Mouse (Mus musculus) CH12.LX (cell line): ENCODE data around the gene Por.

ENCODE experiments used
- CTCF ChIP-seq, 2 experiments: IDR thresholded peaks in 1 of 2; conservative IDR thresholded peaks in 1 of 2; 2 replicates each; pipeline ENCODE4 v1.5.1; 2011 to 2012; ENCODE audit warnings: low read depth in 2 of 2, low read length in 2 of 2, improper control_type of control experiment in 1 of 2, inconsistent platforms in 1 of 2, mild to moderate bottlenecking in 1 of 2, moderate library complexity in 1 of 2
- HCFC1 ChIP-seq: IDR thresholded peaks from 2 replicates; pipeline ENCODE4 v1.6.1; 2012; ENCODE audit warnings: low read depth, mild to moderate bottlenecking, inconsistent platforms, low read length, improper control_type of control experiment
- MYC ChIP-seq: IDR thresholded peaks from 2 replicates; pipeline ENCODE4 v1.6.1; 2011; ENCODE audit warnings: low read depth, mild to moderate bottlenecking, improper control_type of control experiment, low read length
- NELFE ChIP-seq: IDR thresholded peaks from 2 replicates; pipeline ENCODE4 v1.6.1; 2011; ENCODE audit warnings: low read depth, low read length, improper control_type of control experiment
- POLR2A ChIP-seq: IDR thresholded peaks from 2 replicates; pipeline ENCODE4 v1.6.1; 2011; ENCODE audit warnings: low read depth, mild to moderate bottlenecking, improper control_type of control experiment, low read length
- SMC3 ChIP-seq: IDR thresholded peaks from 2 replicates; pipeline ENCODE4 v1.6.1; 2011; ENCODE audit warnings: low read depth, low read length, improper control_type of control experiment
- TCF12 ChIP-seq: IDR thresholded peaks from 2 replicates; pipeline ENCODE4 v1.6.1; 2014; ENCODE audit warnings: low read depth, mild to moderate bottlenecking, inconsistent platforms, low read length, improper control_type of control experiment
- ZC3H11A ChIP-seq: IDR thresholded peaks from 2 replicates; pipeline ENCODE4 v1.6.1; 2012; ENCODE audit warnings: low read depth, mild to moderate bottlenecking, inconsistent platforms, low read length, improper control_type of control experiment

DNA sequence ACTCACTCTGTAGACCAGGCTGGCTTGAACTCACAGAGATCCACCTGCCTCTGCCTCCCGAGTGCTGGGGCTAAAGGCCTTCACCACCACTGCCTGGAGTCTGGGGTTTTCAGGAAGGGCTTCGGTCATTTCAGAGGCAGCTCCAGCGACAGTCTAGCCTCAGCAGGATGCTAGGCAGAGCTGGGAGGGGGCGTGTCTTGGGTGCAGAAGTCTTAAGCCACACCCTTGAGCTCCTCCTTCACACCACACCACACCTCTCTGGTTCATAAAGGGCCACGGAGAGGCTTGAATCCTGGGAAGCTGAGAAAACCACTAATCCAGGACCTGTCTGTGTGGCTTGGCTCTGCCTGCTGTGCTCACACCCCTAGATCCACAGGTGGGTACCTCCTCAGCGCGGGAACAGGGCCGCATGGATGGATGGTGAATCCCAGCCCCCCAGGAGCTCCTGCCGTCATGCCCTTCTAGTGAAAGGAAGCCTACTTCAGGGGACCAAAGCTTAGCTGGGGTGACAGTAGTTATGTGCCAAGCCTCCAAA is at the start of gene Por:
- TF ChIP-seq TCF12 (no peak), CTCF (conservative IDR thresholded peaks at IDR 0.05 in 1 of 2, IDR thresholded peaks at IDR 0.05 in 1 of 2; ENCODE audit: low read depth in 2 of 2, low read length in 2 of 2) (no peak), MYC (no peak), NELFE (no peak), POLR2A (no peak), ZC3H11A (no peak), SMC3 (no peak), HCFC1 (no peak)
